Mouse (Mus musculus): ENCODE results near the gene Aldh1a2.
A peak's percentile ranks its signal among the peaks of the same experiment; 100 is the strongest.

The Aldh1a2 gene

DNA sequence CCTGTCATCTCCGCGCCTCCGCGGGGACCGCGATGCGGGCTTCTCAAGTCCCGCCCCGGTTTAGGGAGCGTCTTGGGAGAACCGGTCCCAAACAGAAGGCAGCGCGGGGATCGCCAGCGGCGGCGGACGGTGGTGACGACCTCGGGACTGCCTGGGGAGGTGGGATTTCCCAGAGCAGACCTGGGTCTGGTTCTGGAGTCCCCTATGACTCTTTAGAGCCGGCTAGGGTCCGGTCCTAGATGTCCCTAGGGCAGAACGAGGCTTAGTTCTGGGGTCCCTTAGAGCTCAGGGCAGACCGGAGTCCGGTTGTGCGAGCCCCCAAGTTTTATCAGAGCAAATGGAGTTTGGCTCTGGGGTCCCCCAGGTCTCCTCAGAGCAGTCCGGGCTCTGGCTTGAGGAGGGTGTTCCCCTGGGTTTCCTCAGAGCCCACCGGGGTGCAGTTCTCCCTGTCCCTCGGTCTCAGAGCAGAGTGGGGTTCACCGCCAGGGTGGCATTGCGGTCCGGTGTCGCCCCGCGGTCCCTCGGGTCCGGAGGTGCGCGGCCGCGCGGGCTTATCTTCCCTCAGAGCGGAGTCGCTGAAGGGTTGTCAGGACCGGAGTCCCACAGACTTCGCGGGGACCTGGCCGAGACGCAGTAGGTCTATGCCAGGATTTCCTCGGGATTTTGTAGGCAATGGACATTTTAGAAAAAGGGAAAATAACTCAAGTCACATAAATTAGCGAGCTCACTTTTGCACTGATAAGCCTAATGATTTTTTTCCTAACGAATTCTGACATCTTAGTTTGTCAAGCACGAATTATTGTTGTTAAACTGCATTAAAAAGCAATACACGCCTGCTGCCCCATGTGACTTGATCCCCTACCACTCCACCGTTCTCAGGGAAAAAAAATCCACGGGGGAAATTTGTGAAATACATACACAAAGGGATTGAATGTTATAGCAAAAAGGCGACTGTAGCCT, 727 bp downstream of the Aldh1a2 start:
- peak; percentile 37 for DNase-seq (ENCODE audit: low spot score)

DNA sequence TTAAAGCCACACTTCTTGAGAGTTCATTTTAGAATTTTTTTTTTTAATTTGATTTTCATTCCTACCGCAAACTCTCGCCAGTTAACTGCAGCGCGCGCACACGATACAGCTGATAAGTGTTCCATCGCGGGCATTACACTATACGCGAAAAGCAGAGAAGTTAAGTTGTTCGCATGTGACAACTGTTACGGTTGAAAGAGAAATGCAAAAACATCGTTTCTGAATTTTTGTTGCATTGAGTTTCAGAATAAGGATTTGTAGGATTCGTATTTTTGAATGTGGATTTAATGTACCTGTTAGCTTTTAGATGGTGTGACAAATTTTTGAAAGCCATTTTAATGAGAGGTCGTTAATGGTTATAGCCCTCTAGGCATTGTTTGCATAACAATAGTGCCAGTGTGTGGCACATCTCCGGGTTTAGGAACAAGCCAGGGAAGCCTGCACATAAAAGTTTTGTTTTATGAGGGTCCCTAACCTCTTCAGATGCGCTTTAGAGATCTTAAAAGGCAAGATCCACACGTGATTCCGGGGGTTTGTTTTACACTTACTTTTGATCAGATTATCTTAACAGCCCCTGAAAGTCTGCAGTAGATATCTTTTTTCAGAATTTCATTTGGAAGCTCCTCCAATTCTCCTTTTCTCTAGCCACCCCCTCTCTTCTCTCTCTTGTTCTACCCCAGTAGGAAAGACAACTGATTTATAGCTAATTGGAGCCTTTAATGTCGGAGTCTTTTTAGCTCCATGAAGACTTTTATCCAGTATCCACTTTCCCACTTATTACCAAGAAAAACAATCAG, 1.6 kb downstream of the Aldh1a2 start:
- DNase-seq (ENCODE audit: low spot score), result peak; percentile 56

DNA sequence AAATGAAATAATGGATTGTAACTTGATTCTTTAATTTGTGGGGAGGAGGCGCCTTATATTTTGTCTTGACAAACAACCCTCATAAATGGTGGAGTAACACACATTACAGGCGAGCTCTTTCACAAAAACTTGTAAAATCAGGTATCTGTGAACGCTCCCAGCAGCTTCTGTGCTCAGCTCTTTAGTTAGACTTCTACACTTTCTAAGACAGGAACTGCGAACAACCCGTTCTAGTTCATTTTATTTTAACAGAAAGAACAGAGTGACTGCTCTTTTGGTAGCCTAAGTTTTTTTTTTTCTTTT, 2.2 kb downstream of the Aldh1a2 start:
- no peak for DNase-seq (ENCODE audit: low spot score)

DNA sequence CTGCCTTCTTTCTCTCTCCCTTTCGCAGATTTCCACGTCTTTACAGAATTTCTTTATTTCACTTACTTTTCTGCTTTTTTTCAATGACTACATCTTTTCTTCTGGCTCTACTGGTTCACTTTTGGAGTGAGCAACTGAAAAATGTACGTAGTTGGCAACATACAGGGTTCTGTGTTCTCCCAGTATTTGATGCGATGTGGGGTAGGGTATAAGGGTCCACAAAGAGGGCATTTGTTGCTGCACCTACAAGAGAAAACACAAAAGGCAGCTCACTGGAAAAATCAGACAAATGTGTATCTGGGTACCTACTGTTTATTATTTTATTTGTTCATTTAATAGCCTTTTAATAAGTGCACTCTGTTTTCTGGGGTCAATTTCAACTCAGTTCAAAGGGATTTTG, 3.6 kb downstream of the Aldh1a2 start:
- no peak for DNase-seq (ENCODE audit: low spot score)

DNA sequence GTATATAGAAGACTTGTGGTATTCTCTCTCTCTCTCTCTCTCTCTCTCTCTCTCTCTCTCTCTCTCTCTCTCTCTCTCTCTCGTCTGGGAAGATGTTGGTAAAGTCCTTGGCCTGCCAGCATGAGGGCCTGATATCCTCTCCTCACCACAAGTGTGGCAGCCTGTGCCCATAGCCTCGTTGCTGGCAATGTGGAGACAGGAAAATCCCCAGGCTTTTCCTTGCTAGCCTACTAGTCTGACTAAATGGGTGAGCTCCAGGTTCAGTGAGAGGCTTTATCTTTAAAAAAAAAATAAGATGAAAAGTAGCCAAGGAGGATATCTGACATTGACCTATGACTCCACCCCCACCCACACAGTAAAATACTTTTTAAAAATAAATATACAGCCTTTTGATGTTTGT, 4.8 kb downstream of the Aldh1a2 start:
- no peak for DNase-seq (ENCODE audit: low spot score)

DNA sequence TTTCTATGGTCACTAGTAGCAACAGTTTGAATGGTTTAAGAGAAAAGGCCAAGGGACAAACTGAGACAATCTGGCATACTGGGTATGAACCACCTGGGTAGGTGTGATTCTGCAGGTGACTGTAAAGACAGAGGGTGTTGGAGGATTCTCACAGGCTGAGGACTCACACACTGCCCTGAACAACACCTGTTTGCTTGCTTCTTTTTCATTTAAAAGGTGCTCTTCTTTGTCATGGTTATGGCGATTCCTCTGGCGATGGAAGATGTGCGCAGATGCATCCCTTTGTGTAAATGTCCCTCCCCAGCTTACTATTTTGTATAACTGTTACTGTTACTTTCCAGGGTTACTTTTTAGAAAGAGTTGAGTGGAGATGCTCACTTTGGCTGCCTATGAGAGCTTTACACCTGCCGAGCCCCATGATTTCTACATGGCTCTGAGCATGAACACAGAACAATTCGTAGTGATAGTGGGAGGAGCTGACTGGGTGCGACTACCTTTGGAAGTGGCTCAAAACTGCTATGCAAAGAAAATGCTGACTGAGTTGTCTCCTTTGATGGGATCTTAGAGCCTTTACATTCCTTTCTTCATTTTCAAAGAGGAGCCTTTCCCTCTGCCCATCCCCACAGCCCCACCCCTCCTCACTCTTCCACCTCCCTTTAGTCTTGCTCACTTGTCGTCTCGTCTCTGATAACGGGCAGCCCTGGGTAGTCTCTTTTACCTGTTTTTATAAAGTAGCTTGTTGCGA, 11.8 kb downstream of the Aldh1a2 start:
- DNase-seq (ENCODE audit: low spot score), result no peak

DNA sequence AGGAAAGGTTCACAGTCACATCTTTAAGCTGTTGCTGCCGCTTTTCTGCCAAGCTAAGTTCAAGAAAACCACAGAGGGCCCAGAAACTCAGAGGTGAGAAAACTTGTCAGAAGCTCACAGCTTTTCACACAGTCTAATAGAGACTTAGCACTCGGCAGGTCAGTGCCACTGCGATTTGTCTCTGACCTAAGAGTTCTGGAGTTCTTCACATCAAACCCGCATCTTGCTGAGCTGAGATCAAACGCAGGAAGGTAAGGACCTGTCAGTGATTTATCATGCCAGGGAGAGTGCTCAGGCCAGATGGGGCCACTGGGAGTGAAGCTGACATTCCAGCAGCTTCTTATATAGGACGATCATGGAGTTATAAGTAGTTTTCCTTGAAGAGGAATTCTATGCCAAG, 14.4 kb downstream of the Aldh1a2 start:
- peak; percentile 61 for DNase-seq (ENCODE audit: low spot score)

DNA sequence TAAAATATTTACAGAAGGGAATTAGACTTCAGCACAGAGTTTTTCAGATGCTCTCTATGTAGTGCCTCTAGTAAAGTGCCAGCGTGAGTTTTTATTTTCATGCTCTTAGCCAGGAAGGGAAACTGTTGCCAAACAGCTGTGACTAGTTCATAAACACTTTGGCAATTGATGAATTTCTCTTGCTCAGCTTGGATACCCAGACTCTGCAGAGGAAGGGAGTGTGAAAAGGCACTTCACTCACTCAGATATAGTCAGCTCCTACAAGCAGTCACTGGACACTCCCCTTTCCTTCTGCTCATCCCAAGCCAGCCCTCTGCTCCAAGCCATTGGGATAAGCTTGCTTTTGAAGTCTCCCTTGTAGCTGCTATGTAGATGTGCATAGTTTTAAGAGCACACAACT, 21.0 kb downstream of the Aldh1a2 start:
- no peak for DNase-seq (ENCODE audit: low spot score)

DNA sequence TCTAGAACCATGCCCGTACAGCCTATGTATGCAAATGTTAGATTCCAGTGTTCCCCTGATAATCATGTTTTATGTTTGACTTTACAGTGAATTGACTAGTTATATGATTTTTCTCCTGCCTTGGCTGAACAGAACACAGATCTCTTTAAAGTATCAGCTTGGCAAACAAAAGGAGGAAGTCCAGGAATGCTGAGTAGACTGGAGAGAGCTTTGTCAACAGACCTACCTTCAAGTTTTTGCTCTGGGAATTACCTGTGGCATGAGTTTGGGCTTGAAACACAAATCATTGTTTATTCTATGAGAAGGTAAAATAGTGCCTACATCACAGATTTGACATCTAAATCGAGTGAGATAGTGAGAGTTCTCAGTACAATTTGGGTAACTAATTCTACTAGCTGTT, 24.3 kb downstream of the Aldh1a2 start:
- no peak for DNase-seq (ENCODE audit: low spot score)

DNA sequence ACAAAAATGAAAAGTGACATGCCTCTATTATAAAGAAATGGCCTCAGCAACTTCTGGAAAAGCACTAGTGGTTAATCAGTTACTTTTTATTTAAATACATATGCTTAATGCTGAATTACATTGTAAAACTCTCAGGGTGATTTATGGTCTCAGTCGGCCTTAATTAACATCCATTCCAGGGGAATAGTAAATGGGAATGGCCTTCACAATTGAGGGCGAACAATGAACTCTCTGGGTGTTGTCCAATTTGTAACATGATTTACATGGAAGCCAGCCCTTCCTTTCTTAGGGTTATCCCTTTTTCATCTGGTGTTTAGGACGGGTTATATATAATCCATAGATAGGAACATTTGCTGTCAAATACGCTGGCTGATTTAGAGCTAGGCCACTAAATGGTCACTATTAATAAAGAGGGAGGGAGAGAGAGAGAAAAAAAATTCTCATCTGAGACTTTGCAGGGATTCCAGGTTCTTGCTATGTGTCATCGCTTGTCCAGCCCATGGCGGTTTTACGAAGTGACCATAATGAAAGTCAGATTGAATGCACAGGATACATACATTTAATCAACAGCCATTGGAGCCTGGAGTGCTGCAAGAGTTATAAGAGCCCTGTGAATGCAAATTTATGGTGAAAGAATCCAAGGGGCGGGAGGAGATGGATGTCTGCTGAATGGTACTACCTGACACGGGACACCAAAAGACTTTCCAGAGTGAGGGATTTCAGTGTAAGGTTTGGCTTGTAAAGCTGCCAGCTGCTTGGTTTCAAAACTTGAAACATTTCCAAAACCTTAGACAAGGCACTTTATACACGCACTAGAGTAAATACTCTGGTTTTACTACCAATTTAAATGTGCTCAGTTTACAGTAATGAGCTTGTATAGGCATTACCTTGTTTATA, 26.2 kb downstream of the Aldh1a2 start:
- DNase-seq (ENCODE audit: low spot score), result peak; percentile 27

DNA sequence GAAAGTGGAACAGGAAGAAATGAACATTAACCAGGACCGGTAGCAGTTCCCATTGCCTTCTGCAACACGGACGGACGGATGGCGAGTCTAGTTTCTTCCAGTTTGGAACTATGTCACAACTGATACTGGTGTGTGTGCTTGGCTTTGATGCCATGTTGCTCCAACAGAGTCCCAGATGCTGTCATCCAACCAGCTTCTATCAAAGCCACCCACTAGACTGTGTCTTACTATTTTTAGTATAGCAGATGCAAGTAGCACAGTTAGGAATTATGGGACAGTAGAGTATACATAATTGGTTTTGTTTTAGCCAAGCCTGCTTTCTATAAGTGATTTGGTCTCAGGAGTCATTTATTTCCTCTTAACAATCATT, 26.8 kb downstream of the Aldh1a2 start:
- DNase-seq (ENCODE audit: low spot score), result no peak

DNA sequence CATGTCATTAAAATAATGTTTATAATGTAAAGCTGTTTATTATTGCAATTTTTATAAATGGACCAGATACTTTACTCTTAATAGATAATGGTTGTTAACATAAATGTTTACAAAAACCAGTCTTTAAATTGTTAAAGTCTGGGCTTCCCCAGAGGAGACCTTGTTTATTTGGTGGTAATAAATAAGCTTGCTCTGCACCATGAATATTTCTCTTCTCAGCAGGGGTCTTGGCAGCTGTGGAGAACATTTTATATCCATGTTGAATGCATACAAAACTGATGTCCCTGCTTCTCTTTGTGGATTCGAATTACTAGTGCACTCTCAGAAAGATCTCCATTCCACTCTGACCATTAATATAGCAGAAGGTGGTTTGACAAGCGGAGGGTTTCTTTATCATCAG, 38.8 kb downstream of the Aldh1a2 start:
- no peak for DNase-seq (ENCODE audit: low spot score)

DNA sequence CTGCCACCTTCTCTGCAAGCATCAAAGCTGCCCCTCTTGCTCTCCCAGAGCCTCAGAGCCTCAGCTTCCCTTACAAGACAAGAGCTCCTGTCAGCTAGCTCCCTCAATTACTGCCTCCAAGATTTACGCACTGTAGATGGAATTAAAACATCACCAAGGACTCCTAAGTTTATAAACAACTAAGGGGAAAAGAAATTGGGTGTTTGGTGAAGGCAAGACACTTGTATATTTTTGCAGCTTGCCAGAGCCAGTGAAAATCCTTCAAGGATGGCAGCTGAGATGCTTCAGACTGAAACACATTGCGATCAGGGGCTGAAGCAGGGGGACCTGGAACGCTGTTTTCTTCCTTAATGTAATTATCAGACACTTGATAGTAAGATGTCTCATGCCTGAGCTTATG, 47.1 kb downstream of the Aldh1a2 start:
- peak; percentile 8 for DNase-seq (ENCODE audit: low spot score)

DNA sequence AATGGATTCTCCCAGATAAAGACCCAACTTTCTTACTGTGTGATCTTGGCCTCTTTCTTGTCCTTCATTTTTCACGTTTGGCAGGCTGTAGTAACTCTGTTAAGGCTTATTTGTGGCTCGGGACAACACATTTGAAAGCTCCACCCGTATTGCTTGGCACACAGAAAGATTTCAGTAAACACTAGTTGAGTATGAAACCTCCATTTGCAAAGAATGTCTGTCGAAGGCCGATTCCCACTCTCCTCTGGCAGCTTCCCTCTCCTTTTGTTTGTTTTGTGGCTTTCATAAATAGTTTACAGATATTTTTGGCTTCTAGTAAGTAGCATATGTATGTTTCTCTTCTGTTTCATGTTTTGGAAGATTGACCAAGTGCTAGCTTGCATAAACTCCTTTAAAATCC, 54.1 kb downstream of the Aldh1a2 start:
- DNase-seq (ENCODE audit: low spot score), result no peak

DNA sequence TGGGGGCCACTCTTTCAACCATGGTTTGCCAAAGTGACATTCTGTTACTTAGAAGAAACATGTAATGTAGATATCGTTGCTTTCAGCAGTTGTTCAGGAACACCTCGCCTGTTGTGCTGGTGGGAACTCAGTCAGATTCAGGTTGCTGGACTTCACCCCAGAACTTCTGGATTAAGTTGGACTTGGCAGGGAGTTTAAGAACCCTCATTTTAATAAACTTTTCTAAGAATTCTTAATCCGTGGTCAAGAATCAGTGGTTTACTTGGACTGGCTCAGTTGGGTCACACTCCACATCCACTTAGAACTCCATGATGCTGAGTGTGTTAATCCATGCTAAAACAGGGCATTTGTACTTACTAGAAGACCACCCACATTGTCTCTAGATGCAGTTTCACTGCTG, 54.6 kb downstream of the Aldh1a2 start:
- DNase-seq (ENCODE audit: low spot score), result no peak

DNA sequence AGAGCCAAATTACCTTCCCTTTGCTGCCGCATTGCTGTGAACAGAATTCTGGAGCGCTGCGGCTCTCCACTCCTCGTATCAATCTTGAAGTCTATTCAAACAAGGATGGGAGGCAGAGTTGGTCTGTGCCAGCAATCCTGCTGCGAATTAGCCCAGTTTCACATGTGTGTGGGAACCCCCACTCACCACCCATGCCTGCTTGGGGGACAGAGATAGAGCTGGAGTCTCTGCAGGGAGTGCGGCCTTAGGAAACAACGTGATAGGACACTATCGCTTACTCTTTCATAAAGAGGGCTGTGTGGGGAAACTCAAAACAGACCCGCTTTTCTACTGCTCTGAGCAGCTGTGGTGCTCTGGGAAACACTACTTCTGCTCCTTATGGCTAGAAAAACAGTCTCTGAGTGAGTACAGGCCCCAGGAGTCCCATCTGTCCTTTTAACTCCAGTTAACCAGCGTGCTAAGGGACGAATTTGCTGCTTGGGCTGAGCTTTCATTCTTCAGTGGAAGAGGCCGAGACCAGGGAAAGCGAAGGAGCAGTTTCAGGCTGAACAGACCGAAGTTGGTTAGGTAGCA, 60.6 kb downstream of the Aldh1a2 start:
- peak; percentile 18 for DNase-seq (ENCODE audit: low spot score)

DNA sequence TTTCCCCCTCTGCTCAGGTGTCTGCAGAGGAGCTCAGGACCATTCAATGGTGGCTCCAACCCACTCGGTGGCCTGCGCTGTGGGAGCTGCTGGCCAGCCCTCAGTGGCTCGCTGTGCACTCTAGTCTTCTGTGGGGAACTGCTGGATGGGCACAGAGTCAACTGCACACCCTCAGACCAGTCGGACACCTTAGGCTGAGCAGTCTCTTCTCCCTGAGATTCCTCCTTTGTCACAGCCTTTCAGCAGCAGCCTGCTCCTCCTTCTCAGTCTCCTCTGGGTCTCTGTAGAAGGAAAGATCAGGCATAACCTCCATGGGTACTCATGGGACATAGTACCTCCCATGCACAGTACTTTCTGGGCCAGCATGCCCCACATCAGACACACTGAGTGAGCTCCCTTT, 63.2 kb downstream of the Aldh1a2 start:
- no peak for DNase-seq (ENCODE audit: low spot score)

DNA sequence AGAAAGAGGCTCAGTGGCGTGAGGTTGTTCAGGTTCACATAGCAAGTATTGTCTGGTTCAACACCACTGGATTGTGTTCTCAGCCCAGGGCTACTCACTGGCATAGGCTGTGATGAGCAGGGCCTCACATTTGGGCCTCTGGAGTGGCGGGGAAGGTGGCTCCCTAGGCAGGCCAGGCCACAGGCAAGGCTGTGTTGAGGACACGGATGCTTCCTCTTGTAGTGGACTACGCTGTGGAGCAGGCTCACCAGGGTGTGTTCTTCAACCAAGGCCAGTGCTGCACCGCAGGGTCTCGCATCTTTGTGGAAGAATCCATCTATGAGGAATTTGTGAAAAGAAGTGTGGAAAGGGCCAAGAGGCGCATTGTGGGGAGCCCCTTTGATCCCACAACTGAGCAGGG, 67.6 kb downstream of the Aldh1a2 start:
- DNase-seq (ENCODE audit: low spot score), result no peak

DNA sequence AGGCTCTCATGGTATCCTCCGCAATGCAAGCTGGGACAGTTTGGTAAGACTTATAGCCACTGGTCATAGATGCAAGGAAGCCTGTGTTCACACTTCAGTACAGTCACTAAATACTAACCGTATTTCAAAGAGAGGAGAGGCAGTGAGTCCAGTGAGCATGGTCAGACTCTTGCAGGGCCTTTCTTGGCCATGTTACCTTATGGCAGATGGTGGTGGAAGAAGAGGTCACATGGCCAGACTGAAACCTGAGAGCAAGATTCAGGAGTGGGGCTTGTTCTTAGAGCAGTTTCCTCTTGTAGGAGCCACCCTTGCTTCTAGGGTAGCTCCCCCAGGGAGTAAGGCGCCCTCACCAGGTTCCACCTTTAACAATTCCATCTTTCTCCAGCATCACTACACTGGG, 69.6 kb downstream of the Aldh1a2 start:
- no peak for DNase-seq (ENCODE audit: low spot score)

DNA sequence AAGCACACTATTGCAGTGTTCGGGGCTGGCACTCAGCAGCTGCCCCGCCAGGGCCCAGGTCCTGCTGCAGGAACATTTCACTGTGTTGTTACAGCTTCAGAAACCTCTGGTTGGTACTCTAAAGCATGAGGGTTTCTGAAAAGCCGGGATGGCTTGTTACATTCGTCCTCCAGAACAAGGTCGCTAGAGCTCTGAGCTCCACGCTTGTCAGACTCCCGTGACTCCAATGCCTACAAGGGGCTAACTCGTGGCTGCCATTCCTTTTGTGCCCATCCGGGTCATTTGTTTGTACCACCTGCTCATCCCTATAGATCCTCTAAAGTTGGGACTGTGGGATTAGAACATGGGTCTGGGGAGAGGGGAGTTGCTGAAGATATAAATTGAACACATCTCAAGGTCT, 70.8 kb downstream of the Aldh1a2 start:
- DNase-seq (ENCODE audit: low spot score), result no peak

DNA sequence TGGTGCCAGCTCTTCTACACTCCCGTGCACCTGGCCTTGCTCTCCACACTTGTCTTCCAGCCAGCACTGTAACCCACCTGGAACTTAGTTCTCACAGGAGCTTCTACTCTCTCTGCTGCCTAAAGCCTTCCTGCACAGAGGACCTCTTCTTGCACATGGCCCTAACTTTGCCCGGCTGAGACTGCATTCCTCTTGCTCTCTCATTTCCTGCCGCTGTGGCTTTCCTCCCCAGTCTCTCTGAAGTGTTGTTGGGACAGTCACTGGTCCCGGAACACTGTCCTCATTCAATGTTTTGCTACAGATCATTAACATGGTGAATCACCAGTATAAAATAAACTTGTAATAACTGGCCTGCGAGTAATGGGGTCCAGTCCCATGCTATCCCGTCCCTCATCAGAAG, 73.1 kb downstream of the Aldh1a2 start:
- no peak for DNase-seq (ENCODE audit: low spot score)
